Mouse (Mus musculus) hindbrain, postnatal 0 days (tissue): ENCODE results near the gene Atp6v0a1. TPM values are rescaled to one million over a fixed set of nuclear protein-coding genes. Genes with fewer than 3 reads are reported as not detected.

ENCODE experiments used
- ATAC-seq: fragments of 200-750 bp; cut with Nextera tagmentation; 2 replicates; pipeline ENCODE4 v1.8.0; 2017; ENCODE audit warnings: mild to moderate bottlenecking, moderate TSS enrichment, moderate library complexity
- DNase-seq: peaks from one replicate; pipeline ENCODE4 v3.0.0-alpha.2; 2015; ENCODE audit warnings: low spot score
- H3K27ac ChIP-seq: fragments of 300-500 bp; sonication (generic); 2 replicates; pipeline ENCODE4 v1.5.1; 2014; ENCODE audit warnings: mild to moderate bottlenecking
- H3K27me3 ChIP-seq: fragments of 300-500 bp; sonication (generic); 2 replicates; pipeline ENCODE4 v1.6.1; 2014; ENCODE audit warnings: low read length, mixed read lengths; ENCODE audit not compliant: insufficient read depth
- H3K36me3 ChIP-seq: fragments of 300-500 bp; sonication (generic); 2 replicates; pipeline ENCODE4 v1.6.1; 2014; ENCODE audit warnings: low read length, mixed read lengths; ENCODE audit not compliant: insufficient read depth
- H3K4me1 ChIP-seq: fragments of 300-500 bp; sonication (generic); 2 replicates; pipeline ENCODE4 v1.6.1; 2014; ENCODE audit warnings: antibody characterized with exemption, low read length, mixed read lengths; ENCODE audit not compliant: insufficient read depth
- H3K4me2 ChIP-seq: fragments of 300-500 bp; sonication (generic); 2 replicates; pipeline ENCODE4 v1.6.1; 2014; ENCODE audit warnings: low read depth, mild to moderate bottlenecking, low read length, moderate library complexity, mixed read lengths
- H3K4me3 ChIP-seq: fragments of 300-500 bp; sonication (generic); 2 replicates; pipeline ENCODE4 v1.5.1; 2014; ENCODE audit warnings: low read length
- H3K9ac ChIP-seq: fragments of 300-500 bp; sonication (generic); replicated peaks from 2 replicates; pipeline ENCODE4 v1.6.1; 2014; ENCODE audit warnings: mild to moderate bottlenecking, low read length, moderate library complexity, mixed read lengths
- H3K9me3 ChIP-seq: fragments of 300-500 bp; sonication (generic); 2 replicates; pipeline ENCODE4 v1.6.1; 2016; ENCODE audit warnings: low read length, mixed read lengths
- CTCF ChIP-seq: IDR thresholded peaks from 2 replicates; pipeline ENCODE4 v1.5.1; 2016; ENCODE audit warnings: antibody characterized with exemption, control low read depth, low read depth
- WGBS: fragments of 180-500 bp; shearing (Covaris S2); extraction: QIAGEN DNeasy Blood & Tissue Kit; methylation state at CpG from one replicate; pipeline ENCODE4 v1.1.7; 2014; 5-methylcytosine and 5-hydroxymethylcytosine counted together
- polyA plus RNA-seq: library from polyadenylated mRNA; unstranded; fragments of >200 nt; fragmentation: Nextera tagmentation; extraction: Ambion mirVana; gene quantifications from 2 replicates; pipeline ENCODE4 v1.2.1, GENCODE M21; 2015
- total RNA-seq: library from RNA; depleted of rRNA; stranded (reverse); fragments of >200 nt; gene quantifications from 2 replicates; pipeline ENCODE4 v1.2.3, GENCODE M21; 2014

Gene Atp6v0a1
- total and polyA plus RNA-seq, 2 experiments from 2014 or later, result 181 to 213 TPM

DNA sequence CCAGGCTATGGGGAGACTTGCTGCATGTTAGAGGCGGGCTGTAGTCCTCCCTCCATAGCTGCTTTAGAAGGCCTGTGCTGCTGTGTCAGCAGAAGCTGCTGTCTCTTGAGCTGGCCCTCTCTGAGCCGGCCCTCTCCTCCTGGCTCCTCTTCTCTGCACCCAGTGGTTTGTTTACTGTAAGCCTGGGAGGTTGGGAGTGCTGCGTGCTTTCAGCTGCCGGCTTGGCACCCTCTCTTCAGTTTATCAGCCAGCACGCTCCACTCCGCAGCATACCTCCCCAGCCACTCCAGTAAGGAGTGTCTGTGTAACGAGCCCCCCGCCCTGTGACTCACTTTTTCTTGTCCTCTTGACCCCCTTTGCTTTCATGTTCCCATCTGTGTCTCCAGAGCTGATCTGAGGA, 47.6 kb downstream of the Atp6v0a1 start:
- H3K27me3 ChIP-seq, result no peaks in the 10 kb centered on the region
- DNase-seq (no peak), ATAC-seq (no peak)
- no peak overlapping the region for H3K27ac ChIP-seq
- H3K4me3 ChIP-seq, result no peak overlapping the region
- H3K4me1 ChIP-seq, result no peaks in the 10 kb centered on the region
- TF ChIP-seq CTCF, result no peak
- H3K9me3 ChIP-seq, result no peaks in the 10 kb centered on the region
- no peak overlapping the region for H3K4me2 ChIP-seq
- H3K9ac ChIP-seq, result no peak overlapping the region
- H3K36me3 ChIP-seq, result peaks cover 51% of the 10 kb centered on the region
- 54% methylated on average over 8 of the region's 8 CpGs for WGBS

DNA sequence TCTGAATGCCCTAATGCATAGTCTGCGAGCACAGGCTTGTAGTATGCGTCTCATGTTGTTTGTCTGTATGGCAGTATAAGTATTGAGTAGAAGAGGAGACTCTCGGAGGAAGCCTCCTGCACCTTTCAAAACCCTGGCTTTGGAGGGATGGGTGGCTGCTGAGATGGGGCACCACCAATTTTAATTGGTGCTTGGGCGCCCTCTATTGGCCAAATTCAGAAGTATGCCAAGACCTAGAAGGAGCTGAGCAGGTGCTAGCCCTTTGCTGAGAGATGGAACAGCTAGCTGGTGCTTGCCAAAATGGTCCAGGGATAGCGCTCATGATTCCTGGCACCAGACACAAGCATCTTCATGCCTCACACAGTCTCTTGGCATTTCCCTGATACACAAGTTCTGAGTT, 48.6 kb downstream of the Atp6v0a1 start:
- peak; percentile 83 for TF ChIP-seq CTCF
- 38% methylated on average over 5 of the region's 5 CpGs for WGBS
- ATAC-seq, result peak; percentile 39; the same call in 1 of the 2 replicates
- Histone ChIP-seq H3K4me3 (no peak overlapping the region), H3K27me3 (no peaks in the 10 kb centered on the region), H3K9me3 (no peaks in the 10 kb centered on the region), H3K9ac (no peak overlapping the region), H3K4me1 (no peaks in the 10 kb centered on the region), H3K36me3 (peaks cover 48% of the 10 kb centered on the region), H3K4me2 (no peak overlapping the region), H3K27ac (no peak overlapping the region)
- DNase-seq, result peak; percentile 90

DNA sequence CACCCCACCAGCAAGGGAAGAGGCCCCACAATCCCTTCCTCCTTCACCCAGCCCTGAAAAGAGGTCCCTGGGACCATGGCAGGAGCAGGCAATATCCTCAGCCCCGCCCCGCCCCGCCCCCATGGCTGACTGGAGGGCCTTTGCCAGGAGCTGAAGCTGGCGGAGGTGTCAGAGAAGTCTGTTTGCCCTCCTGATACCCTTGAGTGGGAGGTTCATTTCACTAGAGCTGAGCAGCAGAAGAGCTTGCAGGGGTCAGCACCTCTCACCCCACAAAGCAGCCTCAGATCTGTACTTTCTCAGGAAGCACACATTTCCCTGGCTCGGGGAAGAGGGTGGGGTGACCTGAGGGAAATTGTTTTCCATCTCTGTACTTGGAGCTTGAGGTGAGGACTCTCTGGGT, 49.5 kb downstream of the Atp6v0a1 start:
- H3K4me2 ChIP-seq, result no peak overlapping the region
- WGBS, result 74% methylated on average over 5 of the region's 5 CpGs
- peak overlapping the region; percentile 16 for H3K27ac ChIP-seq
- no peak for TF ChIP-seq CTCF
- H3K4me3 ChIP-seq, result no peak overlapping the region
- no peak for ATAC-seq
- DNase-seq, result no peak
- no peaks in the 10 kb centered on the region for H3K27me3 ChIP-seq
- H3K9ac ChIP-seq, result no peak overlapping the region
- no peaks in the 10 kb centered on the region for H3K4me1 ChIP-seq
- peaks cover 51% of the 10 kb centered on the region for H3K36me3 ChIP-seq
- no peaks in the 10 kb centered on the region for H3K9me3 ChIP-seq

DNA sequence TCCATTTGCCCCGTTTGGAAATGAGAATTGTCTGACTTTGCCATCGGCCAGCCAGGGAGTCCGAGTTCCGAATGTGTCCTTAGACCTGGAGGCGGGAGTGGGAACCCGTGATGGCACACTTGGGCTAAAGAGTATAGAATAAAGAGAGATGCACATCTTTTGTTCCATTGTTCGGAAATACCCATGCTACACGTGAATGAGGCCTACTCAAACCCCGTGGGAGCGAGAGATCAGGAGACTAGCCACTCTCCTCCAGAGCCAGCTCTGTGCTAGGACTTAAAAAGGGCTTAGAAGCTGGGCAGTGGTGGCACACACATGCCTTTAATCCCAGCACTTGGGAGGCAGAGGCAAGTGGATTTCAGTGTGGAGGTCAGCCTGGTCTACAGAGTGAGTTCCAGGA, 50.2 kb downstream of the Atp6v0a1 start:
- Histone ChIP-seq H3K4me2 (no peak overlapping the region), H3K36me3 (peaks cover 43% of the 10 kb centered on the region), H3K27ac (peak overlapping the region; percentile 70; the same call in 1 of the 2 replicates), H3K9ac (no peak overlapping the region), H3K4me1 (no peaks in the 10 kb centered on the region), H3K9me3 (no peaks in the 10 kb centered on the region), H3K27me3 (no peaks in the 10 kb centered on the region), H3K4me3 (no peak overlapping the region)
- DNase-seq, result no peak
- WGBS, result 70% methylated on average over 10 of the region's 10 CpGs
- no peak for TF ChIP-seq CTCF
- ATAC-seq, result no peak

DNA sequence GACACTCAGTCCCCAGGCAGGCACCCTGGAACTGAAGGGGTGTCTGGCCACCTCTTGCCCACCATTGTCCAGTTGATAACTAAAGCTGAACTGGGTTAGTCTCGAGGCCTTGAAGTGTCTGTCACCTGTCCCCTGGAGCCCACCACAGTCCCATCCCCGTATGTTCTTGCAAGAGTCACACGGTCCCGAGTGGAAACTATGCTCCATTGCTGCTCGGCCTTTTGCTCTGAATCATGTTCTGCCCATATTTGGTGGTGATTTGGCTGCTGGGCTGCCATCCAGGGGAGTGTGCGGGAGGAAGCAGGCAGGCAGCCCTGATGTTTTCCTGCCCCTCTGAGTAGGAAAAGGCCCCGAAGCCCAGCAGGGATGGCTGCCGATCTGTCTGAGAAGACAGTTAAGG, 50.9 kb downstream of the Atp6v0a1 start:
- H3K36me3 ChIP-seq, result peaks cover 43% of the 10 kb centered on the region
- peak overlapping the region; percentile 70 for H3K27ac ChIP-seq
- no peak overlapping the region for H3K9ac ChIP-seq
- no peak overlapping the region for H3K4me3 ChIP-seq
- ATAC-seq, result peak; percentile 25; the same call in 1 of the 2 replicates
- H3K9me3 ChIP-seq, result no peaks in the 10 kb centered on the region
- peak; percentile 46 for DNase-seq
- H3K4me1 ChIP-seq, result no peaks in the 10 kb centered on the region
- H3K4me2 ChIP-seq, result no peak overlapping the region
- H3K27me3 ChIP-seq, result no peaks in the 10 kb centered on the region
- WGBS, result 28% methylated on average over 8 of the region's 8 CpGs
- no peak for TF ChIP-seq CTCF

DNA sequence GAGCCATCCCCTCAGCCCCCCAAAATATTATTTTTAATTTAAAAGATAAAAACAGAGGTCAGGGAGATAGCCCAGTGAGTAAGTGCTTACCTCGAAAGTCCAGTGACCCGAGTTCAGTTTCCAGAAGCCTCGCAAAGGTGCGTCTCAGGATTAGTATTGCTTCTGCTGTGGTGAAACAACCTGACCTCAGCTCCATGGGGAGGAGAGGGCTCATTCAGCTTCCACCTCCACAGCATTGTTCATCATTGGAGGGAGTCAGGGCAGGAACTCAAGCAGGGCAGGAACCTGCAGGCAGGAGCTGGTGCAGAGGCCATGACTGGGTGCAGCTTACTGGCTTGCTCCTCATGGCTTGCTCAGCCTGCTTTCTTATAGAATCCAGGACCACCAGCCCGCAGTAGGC, 51.8 kb downstream of the Atp6v0a1 start:
- DNase-seq (no peak), ATAC-seq (no peak)
- Histone ChIP-seq H3K27me3 (no peaks in the 10 kb centered on the region), H3K4me2 (no peak overlapping the region), H3K9ac (no peak overlapping the region), H3K27ac (no peak overlapping the region), H3K4me3 (no peak overlapping the region), H3K36me3 (peaks cover 34% of the 10 kb centered on the region), H3K4me1 (no peaks in the 10 kb centered on the region), H3K9me3 (no peaks in the 10 kb centered on the region)
- no peak for TF ChIP-seq CTCF
- WGBS, result 89% methylated on average over 5 of the region's 5 CpGs

DNA sequence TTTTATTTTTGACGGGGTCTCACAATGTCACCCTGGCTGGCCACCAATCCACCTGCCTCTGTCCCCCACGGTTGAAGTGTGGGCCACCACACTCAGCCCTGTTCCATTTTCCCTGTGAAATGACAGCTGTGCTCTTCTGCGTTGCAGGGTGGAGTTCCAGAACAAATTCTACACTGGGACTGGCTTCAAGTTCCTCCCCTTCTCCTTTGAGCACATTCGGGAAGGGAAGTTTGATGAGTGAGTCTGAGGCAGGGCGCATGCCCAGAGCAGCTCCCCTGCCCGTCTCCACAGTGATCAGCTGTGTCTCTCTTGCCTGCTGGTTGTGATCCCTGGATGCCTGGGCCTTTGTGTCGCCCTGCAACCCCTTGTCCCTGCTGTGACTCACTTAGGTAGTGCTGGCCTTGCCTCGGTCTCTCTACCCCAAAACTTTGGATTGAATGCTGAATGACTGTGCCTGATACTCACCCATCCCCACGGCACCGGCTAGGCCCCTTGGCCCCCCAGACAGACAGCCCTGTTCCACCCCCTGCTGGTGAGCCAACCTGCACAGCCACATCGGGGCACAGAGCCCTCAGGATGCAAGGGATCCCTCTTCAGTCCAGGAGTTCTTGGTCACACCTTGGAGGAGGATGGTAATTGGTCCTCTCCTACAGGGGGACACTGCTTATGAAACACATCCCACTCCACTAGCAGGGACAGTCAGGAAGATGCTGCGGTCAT, 53.1 kb downstream of the Atp6v0a1 start:
- no peak for ATAC-seq
- Histone ChIP-seq H3K4me2 (no peak overlapping the region), H3K36me3 (peaks cover 21% of the 10 kb centered on the region), H3K4me3 (no peak overlapping the region), H3K9ac (no peak overlapping the region), H3K27ac (0 out of 2 replicates have a peak overlapping the region, but pooled peaks have one; percentile 70), H3K27me3 (no peaks in the 10 kb centered on the region), H3K9me3 (no peaks in the 10 kb centered on the region), H3K4me1 (no peaks in the 10 kb centered on the region)
- TF ChIP-seq CTCF, result no peak
- DNase-seq, result no peak
- WGBS, result 71% methylated on average over 12 of the region's 12 CpGs
